Mouse (Mus musculus): Measurements from ENCODE around the gene Kif1a.
"Not testable (repeated sequence)": the region's sequence is repeated elsewhere in the genome, so short reads cannot be mapped to it uniquely, and the experiment has no call there.

Kif1a gene

GRCm38 (mm10) chr1:93015136-93015535 is 86.6 kb downstream of the Kif1a start:
- DNase-seq = peak; percentile 61

GRCm38 (mm10) chr1:93014460-93014859 is 87.3 kb downstream of the Kif1a start:
- peak; percentile 83 for DNase-seq

GRCm38 (mm10) chr1:93013367-93013766 is 88.4 kb downstream of the Kif1a start:
- DNase-seq = no peak

- DNase-seq = no peak
These were observed 89.6 kb downstream of the Kif1a start for GRCm38 (mm10) chr1:93012103-93012585.

GRCm38 (mm10) chr1:93010731-93011130 is 91.0 kb downstream of the Kif1a start:
- no peak for DNase-seq

GRCm38 (mm10) chr1:93009196-93009595 is 92.6 kb downstream of the Kif1a start:
- DNase-seq = no peak

- no peak for DNase-seq
These were observed 95.7 kb downstream of the Kif1a start, which contains the start of gene Aqp12 for GRCm38 (mm10) chr1:93006061-93006460. Gene Aqp12 (plus strand): TSS chr1:93006334.

GRCm38 (mm10) chr1:92992880-92993279 is 108.9 kb downstream of the Kif1a start:
- no peak for DNase-seq

GRCm38 (mm10) chr1:92992214-92992855 is 109.4 kb downstream of the Kif1a start:
- DNase-seq = no peak

GRCm38 (mm10) chr1:92989891-92990290 is 111.9 kb downstream of the Kif1a start:
- DNase-seq = no peak

- no peak for DNase-seq
These were observed 112.9 kb downstream of the Kif1a start for GRCm38 (mm10) chr1:92988894-92989293.

GRCm38 (mm10) chr1:92984999-92985398 is 116.8 kb downstream of the Kif1a start:
- DNase-seq = no peak

GRCm38 (mm10) chr1:92982931-92983605 is 118.7 kb downstream of the Kif1a start:
- DNase-seq = no peak

GRCm38 (mm10) chr1:92981056-92981845 is 120.5 kb downstream of the Kif1a start:
- no peak for DNase-seq

- DNase-seq = no peak
These were observed 122.6 kb downstream of the Kif1a start for GRCm38 (mm10) chr1:92979073-92979602.

- DNase-seq = no peak
These were observed 123.1 kb downstream of the Kif1a start for GRCm38 (mm10) chr1:92978645-92979044.

GRCm38 (mm10) chr1:92976141-92976566 is 125.6 kb downstream of the Kif1a start:
- DNase-seq = no peak

GRCm38 (mm10) chr1:92972854-92973253 is 128.9 kb downstream of the Kif1a start:
- no peak for DNase-seq

- DNase-seq = no peak
These were observed 129.6 kb downstream of the Kif1a start for GRCm38 (mm10) chr1:92971879-92972795.

- not testable (repeated sequence) for DNase-seq
These were observed 131.0 kb downstream of the Kif1a start for GRCm38 (mm10) chr1:92970791-92971190.

Measured in cerebellum, adult 9-10 months (tissue).